Mouse (Mus musculus) embryonic facial prominence, embryonic 10.5 days (tissue): ENCODE results near the gene Wdcp. TPM values are rescaled to one million over a fixed set of nuclear protein-coding genes. Genes with fewer than 3 reads are reported as not detected.
A peak's percentile ranks its signal among the peaks of the same experiment; 100 is the strongest.

Source experiments
- DNase-seq: peaks from one replicate; pipeline ENCODE4 v3.0.0-alpha.2; 2017; ENCODE audit warnings: low spot score
- H3K27ac ChIP-seq: fragments of 300-500 bp; sonication (generic); replicated peaks from 2 replicates; pipeline ENCODE4 v1.5.1; 2016; ENCODE audit warnings: mild to moderate bottlenecking
- H3K27me3 ChIP-seq: fragments of 300-500 bp; sonication (generic); replicated peaks from 2 replicates; pipeline ENCODE4 v1.6.1; 2016; ENCODE audit warnings: low read depth, mild to moderate bottlenecking; ENCODE audit not compliant: poor library complexity, severe bottlenecking
- H3K36me3 ChIP-seq: fragments of 300-500 bp; sonication (generic); replicated peaks from 2 replicates; pipeline ENCODE4 v1.6.1; 2016; ENCODE audit warnings: mild to moderate bottlenecking, moderate library complexity
- H3K4me1 ChIP-seq: fragments of 300-500 bp; sonication (generic); 2 replicates; pipeline ENCODE4 v1.6.1; 2016
- H3K4me3 ChIP-seq: fragments of 300-500 bp; sonication (generic); 2 replicates; pipeline ENCODE4 v1.5.1; 2016; ENCODE audit warnings: mild to moderate bottlenecking, moderate library complexity
- H3K9me3 ChIP-seq: fragments of 300-500 bp; sonication (generic); 2 replicates; pipeline ENCODE4 v1.6.1; 2016; ENCODE audit warnings: mild to moderate bottlenecking
- whole genome bisulfite sequencing: fragments of 180-500 bp; shearing (Covaris S2); methylation state at CpG from one replicate; pipeline ENCODE4 v1.1.7; 2016; 5-methylcytosine and 5-hydroxymethylcytosine counted together
- polyA plus RNA-seq: library from polyadenylated mRNA; unstranded; fragments of >200 nt; fragmentation: Nextera tagmentation; extraction: Ambion mirVana; gene quantifications from 2 replicates; pipeline ENCODE4 v1.2.1, GENCODE M21; 2016

Gene Wdcp
- polyA plus RNA-seq, 1 experiment from 2014 or later: 26.0 TPM

GRCm38 (mm10) chr12:4841392-4841887 lies 1.7 kb upstream of the Wdcp start, which contains the start of gene Fkbp1b:
TSS of gene Fkbp1b (minus strand) at chr12:4841591.
- H3K9me3 ChIP-seq: no peaks in the 10 kb centered on the region
- H3K36me3 ChIP-seq: 0 out of 2 replicates have a peak, but pooled peaks cover 2% of the 10 kb centered on the region
- peaks cover 32% of the 10 kb centered on the region for H3K27me3 ChIP-seq
- peak; percentile 88 for DNase-seq
- H3K27ac ChIP-seq: peak within 1 kb of the TSS; percentile 82
- H3K4me1 ChIP-seq: peaks cover 29% of the 10 kb centered on the region
- H3K4me3 ChIP-seq: peak within 1 kb of the TSS; percentile 88
- WGBS: under 1% methylated on average over 37 of the region's 37 CpGs

- 87% methylated on average over 8 of the region's 8 CpGs for WGBS
- Histone ChIP-seq H3K4me3 (peak overlapping the region; percentile 88; the same call in 1 of the 2 replicates), H3K27me3 (peaks cover 32% of the 10 kb centered on the region), H3K9me3 (no peaks in the 10 kb centered on the region), H3K36me3 (peaks cover 6% of the 10 kb centered on the region; the same call in 1 of the 2 replicates), H3K27ac (no peak overlapping the region), H3K4me1 (peaks cover 29% of the 10 kb centered on the region)
- no peak for DNase-seq
These were observed 647 bp upstream of the Wdcp start for GRCm38 (mm10) chr12:4842456-4842855.

GRCm38 (mm10) chr12:4843741-4844140 lies 638 bp downstream of the Wdcp start:
- DNase-seq: peak; percentile 70
- H3K27me3 ChIP-seq: peaks cover 31% of the 10 kb centered on the region
- H3K4me1 ChIP-seq: peaks cover 29% of the 10 kb centered on the region
- peak overlapping the region; percentile 82; the same call in 1 of the 2 replicates for H3K27ac ChIP-seq
- peak overlapping the region; percentile 79 for H3K4me3 ChIP-seq
- under 1% methylated on average over 12 of the region's 12 CpGs for WGBS
- no peaks in the 10 kb centered on the region for H3K9me3 ChIP-seq
- H3K36me3 ChIP-seq: peaks cover 10% of the 10 kb centered on the region; the same call in 1 of the 2 replicates

GRCm38 (mm10) chr12:4856160-4856559 lies 13.1 kb downstream of the Wdcp start:
- no peak for DNase-seq
- Histone ChIP-seq H3K27me3 (no peaks in the 10 kb centered on the region), H3K4me3 (no peak overlapping the region), H3K36me3 (peaks cover 64% of the 10 kb centered on the region), H3K27ac (no peak overlapping the region), H3K9me3 (no peaks in the 10 kb centered on the region), H3K4me1 (peaks cover 6% of the 10 kb centered on the region)
- WGBS: 95% methylated on average over 5 of the region's 5 CpGs

GRCm38 (mm10) chr12:4856834-4857233 lies 13.7 kb downstream of the Wdcp start:
- H3K27ac ChIP-seq: no peak overlapping the region
- no peaks in the 10 kb centered on the region for H3K9me3 ChIP-seq
- DNase-seq: no peak
- peaks cover 58% of the 10 kb centered on the region for H3K36me3 ChIP-seq
- peaks cover 6% of the 10 kb centered on the region for H3K4me1 ChIP-seq
- WGBS: 96% methylated on average over 2 of the region's 2 CpGs
- H3K4me3 ChIP-seq: no peak overlapping the region
- H3K27me3 ChIP-seq: no peaks in the 10 kb centered on the region

- Histone ChIP-seq H3K27ac (peak overlapping the region; percentile 59), H3K9me3 (0 out of 2 replicates have a peak, but pooled peaks cover 3% of the 10 kb centered on the region), H3K36me3 (peaks cover 36% of the 10 kb centered on the region), H3K4me1 (peaks cover 14% of the 10 kb centered on the region), H3K27me3 (no peaks in the 10 kb centered on the region), H3K4me3 (no peak overlapping the region)
- DNase-seq: peak; percentile 35
- 50% methylated on average over 11 of the region's 11 CpGs for WGBS
These were observed 16.3 kb downstream of the Wdcp start for GRCm38 (mm10) chr12:4859241-4859914.

GRCm38 (mm10) chr12:4862672-4863071 lies 19.6 kb downstream of the Wdcp start:
- no peaks in the 10 kb centered on the region for H3K27me3 ChIP-seq

GRCm38 (mm10) chr12:4863654-4864337 lies 20.7 kb downstream of the Wdcp start:
- H3K27ac ChIP-seq: no peak overlapping the region; the same call in 1 of the 2 replicates
- 76% methylated on average over 4 of the region's 4 CpGs for WGBS
- no peak overlapping the region for H3K4me3 ChIP-seq
- H3K4me1 ChIP-seq: peaks cover 24% of the 10 kb centered on the region
- H3K36me3 ChIP-seq: 0 out of 2 replicates have a peak, but pooled peaks cover 2% of the 10 kb centered on the region
- H3K9me3 ChIP-seq: 0 out of 2 replicates have a peak, but pooled peaks cover 3% of the 10 kb centered on the region
- no peaks in the 10 kb centered on the region for H3K27me3 ChIP-seq
- DNase-seq: peak; percentile 10

More at GRCm38 (mm10) chr12:4862672-4863071, 19.6 kb downstream of the Wdcp start:
- Histone ChIP-seq H3K36me3 (peaks cover 7% of the 10 kb centered on the region), H3K27ac (no peak overlapping the region), H3K4me3 (no peak overlapping the region), H3K4me1 (peaks cover 19% of the 10 kb centered on the region), H3K9me3 (0 out of 2 replicates have a peak, but pooled peaks cover 3% of the 10 kb centered on the region)
- peak; percentile 14 for DNase-seq
- 87% methylated on average over 4 of the region's 4 CpGs for WGBS

GRCm38 (mm10) chr12:4864338-4864690 lies 21.2 kb downstream of the Wdcp start:
- no peak overlapping the region for H3K27ac ChIP-seq
- WGBS: 73% methylated on average over 4 of the region's 4 CpGs
- peak; percentile 11 for DNase-seq

GRCm38 (mm10) chr12:4868924-4869323 lies 25.8 kb downstream of the Wdcp start:
- DNase-seq: no peak
- 81% methylated on average over 8 of the region's 8 CpGs for WGBS
- H3K4me3 ChIP-seq: no peak overlapping the region

More at GRCm38 (mm10) chr12:4864338-4864690, 21.2 kb downstream of the Wdcp start:
- H3K4me3 ChIP-seq: no peak overlapping the region
- no peaks in the 10 kb centered on the region for H3K27me3 ChIP-seq
- H3K36me3 ChIP-seq: 0 out of 2 replicates have a peak, but pooled peaks cover 2% of the 10 kb centered on the region
- H3K9me3 ChIP-seq: 0 out of 2 replicates have a peak, but pooled peaks cover 3% of the 10 kb centered on the region
- H3K4me1 ChIP-seq: peaks cover 22% of the 10 kb centered on the region

GRCm38 (mm10) chr12:4871260-4871659 lies 28.2 kb downstream of the Wdcp start:
- peaks cover 19% of the 10 kb centered on the region for H3K4me1 ChIP-seq
- DNase-seq: no peak
- 88% methylated on average over 5 of the region's 5 CpGs for WGBS
- H3K27ac ChIP-seq: no peak overlapping the region
- no peak overlapping the region for H3K4me3 ChIP-seq
- H3K9me3 ChIP-seq: no peaks in the 10 kb centered on the region
- no peaks in the 10 kb centered on the region for H3K36me3 ChIP-seq
- peaks cover 21% of the 10 kb centered on the region for H3K27me3 ChIP-seq

More at GRCm38 (mm10) chr12:4868924-4869323, 25.8 kb downstream of the Wdcp start:
- no peaks in the 10 kb centered on the region for H3K36me3 ChIP-seq
- H3K27me3 ChIP-seq: peaks cover 18% of the 10 kb centered on the region
- H3K4me1 ChIP-seq: peaks cover 18% of the 10 kb centered on the region
- no peaks in the 10 kb centered on the region for H3K9me3 ChIP-seq
- no peak overlapping the region for H3K27ac ChIP-seq

- WGBS: 67% methylated on average over 4 of the region's 4 CpGs
- no peak for DNase-seq
- no peak overlapping the region for H3K4me3 ChIP-seq
These were observed 29.2 kb downstream of the Wdcp start for GRCm38 (mm10) chr12:4872273-4872672.

More at GRCm38 (mm10) chr12:4872273-4872672, 29.2 kb downstream of the Wdcp start:
- no peaks in the 10 kb centered on the region for H3K9me3 ChIP-seq
- H3K36me3 ChIP-seq: no peaks in the 10 kb centered on the region
- peaks cover 19% of the 10 kb centered on the region for H3K4me1 ChIP-seq
- no peak overlapping the region for H3K27ac ChIP-seq
- H3K27me3 ChIP-seq: peaks cover 21% of the 10 kb centered on the region
